Mouse (Mus musculus) small intestine, adult 2 months (tissue): ENCODE data around the gene Hnf4a.

Source experiments
- CTCF ChIP-seq: fragments of 200-500 bp; IDR thresholded peaks from 2 replicates; pipeline ENCODE4 v1.5.1; 2012; ENCODE audit warnings: low read depth, mild to moderate bottlenecking, control low read depth, inconsistent platforms, low read length, moderate library complexity, mixed read lengths; ENCODE audit not compliant: insufficient replicate concordance, insufficient read length; ENCODE audit errors: extremely low read depth
- POLR2A ChIP-seq: fragments of 200-500 bp; IDR thresholded peaks from 2 replicates; pipeline ENCODE4 v1.6.1; 2012; ENCODE audit warnings: low read depth, mild to moderate bottlenecking, control low read depth, inconsistent platforms, low read length, moderate library complexity

DNA sequence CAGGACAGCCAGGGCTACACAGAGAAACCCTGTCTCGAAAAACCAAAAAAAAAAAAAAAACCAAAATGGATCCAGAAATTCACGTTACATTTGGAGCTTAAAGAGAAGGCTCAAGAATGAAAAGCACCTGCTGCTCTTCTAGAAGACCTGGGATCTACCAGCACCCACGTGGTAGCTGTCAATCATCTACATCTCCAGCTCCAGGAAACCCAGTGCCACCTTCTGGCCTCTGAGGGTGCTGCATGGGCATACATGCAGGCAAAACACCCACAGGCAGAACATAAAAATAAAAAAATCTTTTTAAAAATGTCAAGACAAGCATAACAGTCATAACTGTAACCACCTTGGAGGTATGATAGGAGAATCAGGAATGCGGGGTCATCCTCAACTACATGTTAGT lies 91.1 kb downstream of the Hnf4a start:
- TF ChIP-seq CTCF (peak; percentile 77; the same call in 1 of the 2 replicates), POLR2A (no peak)
